Mouse (Mus musculus) intestine, embryonic 14.5 days (tissue): ENCODE data around the gene Gtf2f1. TPM values are rescaled to one million over a fixed set of nuclear protein-coding genes. Genes with fewer than 3 reads are reported as not detected.

ENCODE experiments used
- ATAC-seq: fragments of 200-750 bp; cut with Nextera tagmentation; replicated peaks from 2 replicates; pipeline ENCODE4 v1.8.0; 2017; ENCODE audit warnings: low read depth, moderate number of reproducible peaks, moderate TSS enrichment, moderate library complexity; ENCODE audit not compliant: low FRiP score, low TSS enrichment
- DNase-seq: peaks from one replicate; pipeline ENCODE4 v3.0.0-alpha.2; 2018; ENCODE audit warnings: low spot score
- H3K27ac ChIP-seq: fragments of 300-500 bp; sonication (generic); 2 replicates; pipeline ENCODE4 v1.5.1; 2014; ENCODE audit warnings: low read depth, mild to moderate bottlenecking, control low read depth
- H3K27me3 ChIP-seq: fragments of 300-500 bp; sonication (generic); replicated peaks from 2 replicates; pipeline ENCODE4 v1.6.1; 2014; ENCODE audit warnings: low read length, control low read depth; ENCODE audit not compliant: control insufficient read depth, insufficient read depth
- H3K36me3 ChIP-seq: fragments of 300-500 bp; sonication (generic); 2 replicates; pipeline ENCODE4 v1.6.1; 2014; ENCODE audit warnings: low read length, control low read depth; ENCODE audit not compliant: control insufficient read depth, insufficient read depth
- H3K4me1 ChIP-seq: fragments of 300-500 bp; sonication (generic); replicated peaks from 2 replicates; pipeline ENCODE4 v1.6.1; 2014; ENCODE audit warnings: low read length, control low read depth, mixed read lengths; ENCODE audit not compliant: control insufficient read depth, insufficient read depth
- H3K4me2 ChIP-seq: fragments of 300-500 bp; sonication (generic); 2 replicates; pipeline ENCODE4 v1.6.1; 2014; ENCODE audit warnings: low read length
- H3K4me3 ChIP-seq: fragments of 300-500 bp; sonication (generic); 2 replicates; pipeline ENCODE4 v1.5.1; 2014; ENCODE audit warnings: low read depth, low read length, control low read depth, mixed read lengths
- H3K9ac ChIP-seq: fragments of 300-500 bp; sonication (generic); 2 replicates; pipeline ENCODE4 v1.6.1; 2014; ENCODE audit warnings: mild to moderate bottlenecking, low read length
- H3K9me3 ChIP-seq: fragments of 300-500 bp; sonication (generic); 2 replicates; pipeline ENCODE4 v1.6.1; 2016; ENCODE audit warnings: low read length, control low read depth; ENCODE audit not compliant: control insufficient read depth
- WGBS: fragments of 180-500 bp; shearing (Covaris S2); extraction: QIAGEN DNeasy Blood & Tissue Kit; methylation state at CpG from one replicate; pipeline ENCODE4 v1.1.7; 2014; 5-methylcytosine and 5-hydroxymethylcytosine counted together
- polyA plus RNA-seq: library from polyadenylated mRNA; unstranded; fragments of >200 nt; fragmentation: Nextera tagmentation; extraction: Ambion mirVana; gene quantifications from 2 replicates; pipeline ENCODE4 v1.2.1, GENCODE M21; 2014

The Gtf2f1 gene
- polyA plus RNA-seq, 1 experiment from 2014 or later, result 60.5 TPM

- ATAC-seq (no peak), DNase-seq (peak; percentile 46)
- no peak overlapping the region for H3K27ac ChIP-seq
- H3K4me1 ChIP-seq, result no peaks in the 10 kb centered on the region
- 74% methylated on average over 5 of the region's 5 CpGs for WGBS
- no peak overlapping the region for H3K4me2 ChIP-seq
- H3K4me3 ChIP-seq, result no peak overlapping the region
- H3K27me3 ChIP-seq, result no peaks in the 10 kb centered on the region
- no peaks in the 10 kb centered on the region for H3K36me3 ChIP-seq
- no peaks in the 10 kb centered on the region for H3K9me3 ChIP-seq
- no peak overlapping the region for H3K9ac ChIP-seq
Measured at GRCm38 (mm10) chr17:56974708-56975240, 36.3 kb downstream of the Gtf2f1 start.

DNA sequence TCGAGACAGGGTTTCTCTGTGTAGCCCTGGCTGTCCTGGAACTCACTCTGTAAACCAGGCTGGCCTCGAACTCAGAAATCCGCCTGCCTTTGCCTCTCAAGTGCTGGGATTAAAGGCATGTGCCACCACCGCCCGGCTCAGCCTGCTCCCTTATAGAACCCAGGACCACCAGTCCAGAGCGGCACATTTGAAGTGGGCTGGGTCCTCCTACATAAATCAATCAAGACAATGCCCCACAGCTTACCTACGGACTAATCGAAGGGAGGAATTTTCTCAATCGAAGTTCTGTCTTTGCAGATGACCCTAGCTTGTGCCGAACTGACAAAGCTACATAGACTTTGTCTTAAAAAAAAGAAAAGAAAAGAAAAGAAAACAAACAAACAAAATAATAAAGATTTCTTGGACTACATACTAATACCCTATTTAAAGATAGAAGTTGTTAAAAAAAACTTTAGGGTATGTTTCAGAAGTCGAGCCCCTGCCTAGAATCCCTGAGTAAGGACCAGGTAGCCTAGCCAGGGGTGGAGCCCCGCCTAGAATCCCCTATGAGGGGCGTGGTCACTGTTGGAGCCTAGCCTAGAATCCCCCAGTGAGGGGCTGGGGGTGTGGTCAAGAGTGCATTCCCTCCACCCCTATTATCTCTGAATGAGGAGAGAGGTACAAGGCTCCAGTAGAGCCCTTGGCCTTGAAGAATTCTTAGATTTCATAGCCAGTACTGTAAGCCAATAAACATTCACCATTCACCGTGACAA lies 37.0 kb downstream of the Gtf2f1 start:
- ATAC-seq (no peak), DNase-seq (no peak)
- H3K4me1 ChIP-seq, result no peaks in the 10 kb centered on the region
- H3K4me3 ChIP-seq, result no peak overlapping the region
- no peak overlapping the region for H3K4me2 ChIP-seq
- 56% methylated on average over 12 of the region's 14 CpGs for WGBS
- no peak overlapping the region for H3K27ac ChIP-seq
- no peaks in the 10 kb centered on the region for H3K9me3 ChIP-seq
- no peaks in the 10 kb centered on the region for H3K36me3 ChIP-seq
- H3K9ac ChIP-seq, result no peak overlapping the region
- H3K27me3 ChIP-seq, result no peaks in the 10 kb centered on the region

DNA sequence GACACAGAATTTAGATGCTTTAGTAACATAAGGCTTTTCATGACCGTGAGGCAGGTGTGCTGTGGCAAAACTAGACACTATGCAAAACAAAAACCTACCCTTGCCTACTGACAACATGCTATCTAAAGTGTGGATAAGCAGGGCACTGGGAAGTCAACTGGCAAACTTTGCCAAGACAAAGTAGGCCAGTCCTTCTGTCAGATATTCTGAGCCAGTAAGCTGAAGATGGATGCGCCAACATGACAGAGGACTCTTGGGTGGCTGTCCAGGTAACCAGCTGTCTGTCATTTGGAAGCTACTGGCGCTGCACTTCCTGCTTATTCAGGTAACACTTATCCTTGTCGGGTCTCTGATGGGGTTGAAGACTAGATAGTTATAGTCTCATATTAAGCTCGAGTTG lies 41.0 kb downstream of the Gtf2f1 start:
- Histone ChIP-seq H3K4me3 (no peak overlapping the region), H3K9me3 (no peaks in the 10 kb centered on the region), H3K36me3 (no peaks in the 10 kb centered on the region), H3K4me2 (no peak overlapping the region), H3K27ac (no peak overlapping the region), H3K4me1 (no peaks in the 10 kb centered on the region), H3K9ac (no peak overlapping the region), H3K27me3 (no peaks in the 10 kb centered on the region)
- DNase-seq, result peak; percentile 29
- ATAC-seq, result no peak
- WGBS, result 69% methylated on average over 5 of the region's 5 CpGs

DNA sequence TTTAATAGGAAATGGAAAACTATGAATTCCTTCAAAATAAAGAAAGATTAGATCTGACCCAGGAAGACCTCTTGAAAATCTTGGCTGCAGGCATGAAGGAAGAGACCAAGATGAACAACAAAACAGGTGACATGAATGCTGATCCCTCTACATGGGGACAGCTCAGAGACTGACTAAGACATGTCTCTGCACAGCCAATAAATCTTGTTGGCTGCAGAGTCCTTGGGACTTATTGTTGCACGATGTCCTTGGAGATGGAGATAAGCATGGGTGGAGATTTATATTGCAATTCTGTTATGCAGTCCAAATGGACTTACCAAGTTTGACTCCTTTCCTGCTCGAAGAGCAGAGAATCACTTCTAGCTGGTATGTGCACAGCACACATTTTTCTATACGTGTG lies 41.8 kb downstream of the Gtf2f1 start:
- H3K4me2 ChIP-seq, result no peak overlapping the region
- no peaks in the 10 kb centered on the region for H3K27me3 ChIP-seq
- H3K36me3 ChIP-seq, result no peaks in the 10 kb centered on the region
- ATAC-seq (no peak), DNase-seq (no peak)
- WGBS, result 48% methylated on average over 3 of the region's 3 CpGs
- H3K9me3 ChIP-seq, result no peaks in the 10 kb centered on the region
- H3K27ac ChIP-seq, result no peak overlapping the region
- H3K9ac ChIP-seq, result no peak overlapping the region
- no peaks in the 10 kb centered on the region for H3K4me1 ChIP-seq
- H3K4me3 ChIP-seq, result no peak overlapping the region

- Histone ChIP-seq H3K4me3 (no peak overlapping the region), H3K4me2 (no peak overlapping the region), H3K27me3 (no peaks in the 10 kb centered on the region), H3K36me3 (no peaks in the 10 kb centered on the region), H3K27ac (no peak overlapping the region), H3K9ac (no peak overlapping the region), H3K4me1 (no peaks in the 10 kb centered on the region), H3K9me3 (no peaks in the 10 kb centered on the region)
- no peak for ATAC-seq
- DNase-seq, result peak; percentile 20
- WGBS, result 69% methylated on average over 6 of the region's 6 CpGs
Measured at GRCm38 (mm10) chr17:56963646-56964045, 47.4 kb downstream of the Gtf2f1 start.

- H3K9ac ChIP-seq, result no peak overlapping the region
- 74% methylated on average over 5 of the region's 5 CpGs for whole genome bisulfite sequencing
- ATAC-seq, result no peak
- H3K4me1 ChIP-seq, result no peaks in the 10 kb centered on the region
- no peaks in the 10 kb centered on the region for H3K27me3 ChIP-seq
- H3K27ac ChIP-seq, result no peak overlapping the region
- H3K4me3 ChIP-seq, result no peak overlapping the region
- no peaks in the 10 kb centered on the region for H3K9me3 ChIP-seq
- H3K36me3 ChIP-seq, result no peaks in the 10 kb centered on the region
- H3K4me2 ChIP-seq, result no peak overlapping the region
- peak; percentile 41 for DNase-seq
Measured at GRCm38 (mm10) chr17:56962642-56963405, 48.3 kb downstream of the Gtf2f1 start.

- no peak overlapping the region for H3K4me2 ChIP-seq
- DNase-seq (peak; percentile 36), ATAC-seq (no peak)
- no peaks in the 10 kb centered on the region for H3K9me3 ChIP-seq
- H3K27me3 ChIP-seq, result no peaks in the 10 kb centered on the region
- H3K4me1 ChIP-seq, result no peaks in the 10 kb centered on the region
- no peaks in the 10 kb centered on the region for H3K36me3 ChIP-seq
- H3K27ac ChIP-seq, result no peak overlapping the region
- no peak overlapping the region for H3K9ac ChIP-seq
- H3K4me3 ChIP-seq, result no peak overlapping the region
- whole genome bisulfite sequencing, result 88% methylated on average over 4 of the region's 4 CpGs
Measured at GRCm38 (mm10) chr17:56961880-56962279, 49.2 kb downstream of the Gtf2f1 start.

GRCm38 (mm10) chr17:56958667-56959066 lies 52.4 kb downstream of the Gtf2f1 start:
- H3K36me3 ChIP-seq, result no peaks in the 10 kb centered on the region
- WGBS, result 74% methylated on average over 4 of the region's 4 CpGs
- no peak overlapping the region for H3K4me3 ChIP-seq
- H3K9me3 ChIP-seq, result no peaks in the 10 kb centered on the region
- no peak overlapping the region for H3K9ac ChIP-seq
- H3K4me2 ChIP-seq, result no peak overlapping the region
- no peaks in the 10 kb centered on the region for H3K27me3 ChIP-seq
- no peak overlapping the region for H3K27ac ChIP-seq
- ATAC-seq (no peak), DNase-seq (no peak)
- H3K4me1 ChIP-seq, result no peaks in the 10 kb centered on the region
